Comparison of ENCODE assay signal across 11 mouse cellular contexts in genomic region chr11:75904501-75904900, GRCm38 (mm10). TPM values are rescaled to one million over a fixed set of nuclear protein-coding genes. Genes with fewer than 3 reads are reported as not detected.
DNase-seq lines count a peak whose midpoint lies in the region; ATAC-seq lines count a peak whose summit lies in the region.
"Had no signal": no experiment of that assay in that cellular context is flagged by ENCODE, and none has a peak within 500 bp of the region (broad histone marks: within the 10 kb centered on the region; RNA-seq: fewer than 3 reads in every experiment).

No protein-coding gene starts in this region.

- no peaks in the 10 kb centered on the region for H3K27me3 ChIP-seq in lung, embryonic 16.5 days (ENCODE audit: control insufficient read depth, insufficient read depth, low read depth, low read length)
- no peaks in the 10 kb centered on the region for H3K27me3 ChIP-seq in embryonic facial prominence, embryonic 14.5 days (replicated peaks; ENCODE audit: control insufficient read depth, insufficient read depth, low read length)
- H3K27me3 ChIP-seq in kidney, embryonic 16.5 days (ENCODE audit: insufficient read depth, low read length) = no peaks in the 10 kb centered on the region
- H3K27me3 ChIP-seq in midbrain, embryonic 16.5 days (ENCODE audit: control insufficient read depth, insufficient read depth, low read depth, low read length) = no peaks in the 10 kb centered on the region
- H3K27me3 ChIP-seq: embryonic facial prominence, embryonic 13.5 days had no signal

- H3K36me3 ChIP-seq in lung, embryonic 16.5 days (ENCODE audit: control insufficient read depth, insufficient read depth, low read length) = no peaks in the 10 kb centered on the region
- no peaks in the 10 kb centered on the region for H3K36me3 ChIP-seq in embryonic facial prominence, embryonic 14.5 days (ENCODE audit: control insufficient read depth, insufficient read depth, low read length)
- H3K36me3 ChIP-seq in kidney, embryonic 16.5 days (ENCODE audit: insufficient read depth, low read length) = no peaks in the 10 kb centered on the region
- H3K36me3 ChIP-seq in midbrain, embryonic 16.5 days (ENCODE audit: control insufficient read depth, insufficient read depth, low read length) = no peaks in the 10 kb centered on the region
- H3K36me3 ChIP-seq: embryonic facial prominence, embryonic 13.5 days; limb, embryonic 13.5 days had no signal

- H3K9me3 ChIP-seq in lung, embryonic 16.5 days (ENCODE audit: control insufficient read depth, low read length) = no peaks in the 10 kb centered on the region
- H3K9me3 ChIP-seq in embryonic facial prominence, embryonic 14.5 days (ENCODE audit: control insufficient read depth, low read length) = no peaks in the 10 kb centered on the region
- no peaks in the 10 kb centered on the region for H3K9me3 ChIP-seq in kidney, embryonic 16.5 days (ENCODE audit: low read length)
- H3K9me3 ChIP-seq in midbrain, embryonic 16.5 days (replicated peaks; ENCODE audit: control insufficient read depth, low read length, poor library complexity, severe bottlenecking) = no peaks in the 10 kb centered on the region
- H3K9me3 ChIP-seq: embryonic facial prominence, embryonic 13.5 days had no signal

- ATAC-seq in lung, embryonic 16.5 days (ENCODE audit: low read depth) = peak; percentile 62
- 0 out of 2 replicates have a peak, but pooled peaks have one; percentile 33 for ATAC-seq in embryonic facial prominence, embryonic 14.5 days (ENCODE audit: low read depth)
- ATAC-seq in kidney, embryonic 16.5 days (ENCODE audit: low FRiP score, low TSS enrichment) = peak; percentile 86
- peak; percentile 49; the same call in 1 of the 2 replicates for ATAC-seq in midbrain, embryonic 16.5 days
- ATAC-seq in frontal cortex, adult (ENCODE audit: low TSS enrichment) = no peak

- no peak overlapping the region; the same call in 1 of the 2 replicates for H3K9ac ChIP-seq in lung, embryonic 16.5 days (ENCODE audit: low read length)
- H3K9ac ChIP-seq in embryonic facial prominence, embryonic 14.5 days (ENCODE audit: low read depth, low read length) = no peak overlapping the region
- peak overlapping the region; percentile 36 for H3K9ac ChIP-seq in kidney, embryonic 16.5 days (replicated peaks; ENCODE audit: low read length)
- H3K9ac ChIP-seq in midbrain, embryonic 16.5 days (ENCODE audit: low read depth, low read length) = no peak overlapping the region
- H3K9ac ChIP-seq: embryonic facial prominence, embryonic 13.5 days; heart, embryonic 13.5 days; limb, embryonic 13.5 days had no signal

- 20% methylated on average over 5 of the region's 5 CpGs for WGBS in lung, embryonic 16.5 days
- 43% methylated on average over 5 of the region's 5 CpGs for WGBS in embryonic facial prominence, embryonic 14.5 days
- WGBS in kidney, embryonic 16.5 days = 24% methylated on average over 5 of the region's 5 CpGs
- WGBS in midbrain, embryonic 16.5 days = 22% methylated on average over 5 of the region's 5 CpGs

- H3K4me3 ChIP-seq in lung, embryonic 16.5 days (ENCODE audit: low read length) = no peak overlapping the region
- H3K4me3 ChIP-seq in embryonic facial prominence, embryonic 14.5 days (ENCODE audit: low read depth, low read length) = no peak overlapping the region
- peak overlapping the region; percentile 13; the same call in 1 of the 2 replicates for H3K4me3 ChIP-seq in kidney, embryonic 16.5 days (ENCODE audit: low read length)
- no peak overlapping the region for H3K4me3 ChIP-seq in midbrain, embryonic 16.5 days (ENCODE audit: low read depth, low read length)
- H3K4me3 ChIP-seq: embryonic facial prominence, embryonic 13.5 days; heart, embryonic 13.5 days; limb, embryonic 13.5 days had no signal

- peak overlapping the region; percentile 30 for H3K27ac ChIP-seq in lung, embryonic 16.5 days (ENCODE audit: low read length)
- H3K27ac ChIP-seq in embryonic facial prominence, embryonic 14.5 days (replicated peaks; ENCODE audit: low read depth, low read length) = no peak overlapping the region
- peak overlapping the region; percentile 91 for H3K27ac ChIP-seq in kidney, embryonic 16.5 days (ENCODE audit: low read length)
- H3K27ac ChIP-seq in midbrain, embryonic 16.5 days (ENCODE audit: low read length) = no peak overlapping the region
- H3K27ac ChIP-seq: embryonic facial prominence, embryonic 13.5 days; heart, embryonic 13.5 days; limb, embryonic 13.5 days had no signal

- H3K4me2 ChIP-seq in lung, embryonic 16.5 days (ENCODE audit: low read depth, low read length) = no peak overlapping the region
- no peak overlapping the region for H3K4me2 ChIP-seq in embryonic facial prominence, embryonic 14.5 days (ENCODE audit: low read depth, low read length)
- peak overlapping the region; percentile 37 for H3K4me2 ChIP-seq in kidney, embryonic 16.5 days (replicated peaks; ENCODE audit: low read depth, low read length)
- no peak overlapping the region for H3K4me2 ChIP-seq in midbrain, embryonic 16.5 days (ENCODE audit: low read length)
- H3K4me2 ChIP-seq: embryonic facial prominence, embryonic 13.5 days; heart, embryonic 13.5 days; limb, embryonic 13.5 days had no signal

- no peak for DNase-seq in lung, postnatal 4 days
- DNase-seq in embryonic facial prominence, embryonic 14.5 days (ENCODE audit: low spot score) = no peak
- no peak for DNase-seq in cerebellum, postnatal 4 days (ENCODE audit: low spot score in 2 of 2)
- no peak for DNase-seq in adrenal gland, postnatal 10 days

- H3K4me1 ChIP-seq in lung, embryonic 16.5 days (replicated peaks; ENCODE audit: control insufficient read depth, insufficient read depth, low read length) = peaks cover 20% of the 10 kb centered on the region
- no peaks in the 10 kb centered on the region for H3K4me1 ChIP-seq in embryonic facial prominence, embryonic 14.5 days (ENCODE audit: control insufficient read depth, insufficient read depth, low read length)
- H3K4me1 ChIP-seq in kidney, embryonic 16.5 days (ENCODE audit: insufficient read depth, low read length) = peaks cover 39% of the 10 kb centered on the region
- peaks cover 19% of the 10 kb centered on the region for H3K4me1 ChIP-seq in midbrain, embryonic 16.5 days (ENCODE audit: control insufficient read depth, insufficient read depth, low read length)

RNA-seq across cellular contexts. Expression of gene Rph3al, which starts 33.7 kb away (rescaled TPM):
- polyA plus RNA-seq in lung, embryonic 16.5 days (2015; fragmentation: Nextera tagmentation; extraction: Ambion mirVana) = 8.1 and 8.5 TPM in 2 replicates
- polyA plus RNA-seq in embryonic facial prominence, embryonic 14.5 days (2014; fragmentation: Nextera tagmentation; extraction: Ambion mirVana) = 3.0 TPM in 2 replicates
- polyA plus RNA-seq in kidney, embryonic 16.5 days (2015; fragmentation: Nextera tagmentation; extraction: Ambion mirVana) = 17.5 and 18.0 TPM in 2 replicates
- polyA plus RNA-seq in midbrain, embryonic 16.5 days (2015; fragmentation: Nextera tagmentation; extraction: Ambion mirVana) = 3.4 and 4.9 TPM in 2 replicates
- total RNA-seq in adrenal gland, postnatal 10 days (2021) = 10 to 100 TPM; 11.2 to 12.2 TPM

Comparison
In these comparisons a context has a peak if more than half of its experiments do, and no peak if none do; other contexts are left out.
1. H3K27ac ChIP-seq: peak in lung, embryonic 16.5 days (single experiment) and kidney, embryonic 16.5 days (single experiment); none in embryonic facial prominence, embryonic 14.5 days (single experiment) and midbrain, embryonic 16.5 days (single experiment).